Mouse (Mus musculus) right cerebral cortex, postnatal 25 days (tissue): ENCODE results near the gene Hist3h2ba.
A peak's percentile ranks its signal among the peaks of the same experiment; 100 is the strongest.

Source experiments
- DNase-seq: peaks from one replicate; pipeline ENCODE4 v3.0.0; 2022

Hist3h2ba gene

DNA sequence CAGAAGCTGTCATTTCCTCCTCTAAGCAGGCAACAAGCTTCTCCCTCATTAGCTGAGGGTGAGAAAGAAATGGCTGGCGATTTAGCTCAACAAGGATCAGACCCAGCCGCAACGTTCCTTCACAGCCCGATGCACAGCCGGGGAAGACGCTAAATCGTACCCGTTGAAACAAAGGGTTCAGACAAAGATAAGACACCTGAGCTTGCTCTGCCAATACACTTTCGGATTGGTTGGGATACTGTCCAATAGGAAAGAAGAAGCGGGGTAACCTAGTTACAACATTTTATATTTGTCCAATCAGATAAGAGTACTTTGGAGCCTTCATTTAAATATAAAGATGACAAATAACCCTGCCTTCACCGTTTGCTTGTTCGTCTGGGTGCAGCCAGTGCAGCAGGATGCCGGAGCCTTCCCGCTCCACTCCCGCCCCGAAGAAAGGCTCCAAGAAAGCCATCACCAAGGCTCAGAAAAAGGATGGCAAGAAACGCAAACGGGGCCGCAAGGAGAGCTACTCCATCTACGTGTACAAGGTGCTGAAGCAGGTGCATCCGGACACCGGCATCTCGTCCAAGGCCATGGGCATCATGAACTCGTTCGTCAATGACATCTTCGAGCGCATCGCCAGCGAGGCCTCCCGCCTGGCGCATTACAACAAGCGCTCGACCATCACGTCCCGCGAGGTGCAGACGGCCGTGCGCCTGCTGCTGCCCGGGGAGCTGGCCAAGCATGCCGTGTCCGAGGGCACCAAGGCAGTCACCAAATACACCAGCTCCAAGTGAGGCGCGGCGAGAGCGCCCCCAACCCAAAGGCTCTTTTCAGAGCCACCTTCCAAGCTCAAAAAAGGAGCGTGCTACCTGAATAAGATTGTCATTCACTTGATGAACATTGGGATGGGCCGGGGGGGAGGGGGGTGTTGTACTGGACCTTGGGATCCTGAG lies at the start of gene Hist3h2ba:
Gene Hist3h2ba (plus strand): TSS at position 379 of the 938 bp plus-strand sequence.
- DNase-seq = peak; percentile 80

DNA sequence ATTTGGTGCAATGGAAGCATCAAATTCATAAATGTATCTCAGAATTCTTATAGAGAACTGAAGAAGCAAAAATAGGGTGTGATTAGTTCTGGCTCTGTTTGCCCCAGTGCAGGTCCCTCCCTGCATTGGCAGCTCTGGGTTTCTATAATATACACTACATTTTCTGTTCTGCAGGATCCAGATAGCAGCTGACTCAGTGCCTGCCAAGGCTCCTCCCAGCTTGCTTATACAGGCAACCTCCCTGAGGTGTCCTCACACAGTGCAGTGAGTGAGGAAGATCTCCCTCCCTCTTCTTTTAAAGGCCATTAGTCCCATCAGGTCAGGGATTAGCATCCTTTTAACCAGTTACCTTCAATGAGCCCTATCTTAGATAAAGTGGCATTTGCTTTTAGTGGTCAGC lies 47.6 kb upstream of the Hist3h2ba start:
- DNase-seq = no peak

DNA sequence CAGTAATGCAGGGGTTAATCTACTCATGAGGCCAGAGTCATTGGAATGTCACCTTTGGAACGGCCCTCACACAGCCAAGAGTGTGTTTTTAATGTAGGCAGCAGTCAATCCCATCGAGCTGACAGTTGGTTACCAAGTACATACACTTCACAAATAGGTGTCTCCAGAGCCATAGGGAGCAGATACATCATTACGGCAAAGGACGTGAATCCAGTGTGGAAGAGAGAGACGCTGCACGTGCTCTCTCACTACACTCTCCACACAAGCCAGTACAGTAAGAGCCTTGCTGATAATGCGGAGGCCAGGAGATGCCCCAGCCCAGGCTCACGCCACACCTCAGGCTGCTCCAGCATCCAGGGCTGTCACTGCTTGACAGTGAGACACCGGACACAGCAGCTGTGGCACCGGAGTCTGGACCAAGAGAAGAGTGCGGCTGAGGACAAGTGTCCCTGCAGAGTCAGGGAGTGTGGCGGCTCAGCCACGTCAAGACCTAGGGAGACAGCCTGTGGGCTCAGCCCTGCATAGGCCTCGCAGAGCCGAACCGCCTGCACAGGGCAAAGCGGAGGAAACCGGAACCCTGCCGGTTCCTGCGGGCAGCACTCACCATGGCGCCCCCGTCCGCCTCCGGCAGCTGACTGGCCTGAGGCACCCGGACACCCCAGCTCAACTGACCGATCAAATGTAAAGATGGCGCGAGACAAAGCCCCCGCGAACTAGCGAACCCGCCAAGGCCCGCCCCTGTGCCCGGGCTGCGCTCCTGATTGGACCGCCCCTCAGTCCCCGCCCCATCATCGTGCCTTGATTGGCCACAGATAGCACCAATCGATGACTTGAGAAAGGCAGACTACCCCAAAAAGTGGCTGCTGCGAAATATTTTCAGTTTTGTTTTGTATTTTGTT lies 45.0 kb upstream of the Hist3h2ba start, which contains the start of gene Zfp39:
Gene Zfp39 (minus strand): TSS at position 715 of the 899 bp plus-strand sequence.
- DNase-seq = peak; percentile 96

DNA sequence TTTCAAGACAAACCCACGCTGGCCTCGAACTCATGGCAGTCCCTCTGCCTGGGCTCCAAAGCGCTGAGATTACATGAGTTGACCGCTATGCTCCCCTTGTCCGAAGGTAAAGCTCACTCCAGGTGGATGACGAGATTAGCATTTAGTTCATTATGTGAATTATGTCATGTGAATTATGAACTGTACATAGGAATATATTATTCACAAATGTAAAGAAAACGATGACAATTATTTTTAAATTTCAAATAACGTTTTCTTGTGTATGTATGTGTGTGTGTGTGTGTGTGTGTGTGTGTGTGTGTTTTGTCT lies 44.4 kb upstream of the Hist3h2ba start:
- no peak for DNase-seq

DNA sequence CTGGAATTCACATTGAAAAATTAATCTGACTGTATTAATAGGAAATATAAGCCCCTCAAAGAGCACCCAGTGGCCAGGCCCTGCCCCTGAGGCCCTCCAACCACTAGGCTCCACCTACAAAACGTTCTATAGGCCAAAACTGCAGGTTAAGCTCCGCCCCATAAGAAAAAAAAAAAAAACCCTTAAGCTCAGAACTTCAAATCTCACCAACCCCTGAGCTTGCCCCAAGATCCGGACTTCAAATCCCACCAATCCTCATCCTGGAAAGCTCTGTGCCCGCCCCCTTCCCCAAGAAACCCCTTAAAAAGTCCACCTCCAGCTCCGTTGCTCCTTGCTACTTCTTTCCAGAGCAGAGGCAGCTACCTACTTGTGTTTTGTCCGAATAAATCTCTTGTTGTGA lies 43.9 kb upstream of the Hist3h2ba start:
- DNase-seq = no peak

DNA sequence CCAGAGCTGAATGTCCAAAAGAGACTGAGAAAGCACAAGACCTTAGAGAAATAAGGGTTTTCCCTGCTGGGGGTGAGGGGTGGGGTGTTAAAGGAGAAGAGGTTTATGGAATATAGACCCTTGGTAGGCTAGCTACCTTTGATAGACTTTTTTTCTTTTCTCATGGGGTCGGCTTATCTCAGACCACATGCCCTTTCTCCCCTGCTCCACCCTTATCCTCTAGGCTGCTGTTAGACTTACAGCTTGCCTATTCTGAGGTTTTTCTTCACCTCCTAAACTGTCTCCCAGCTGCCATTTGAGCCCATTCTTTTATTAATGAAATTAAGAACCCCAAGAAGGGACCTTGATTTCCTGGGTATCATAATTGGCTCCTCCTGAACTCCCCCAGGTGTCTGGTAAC lies 34.9 kb upstream of the Hist3h2ba start:
- DNase-seq = no peak

DNA sequence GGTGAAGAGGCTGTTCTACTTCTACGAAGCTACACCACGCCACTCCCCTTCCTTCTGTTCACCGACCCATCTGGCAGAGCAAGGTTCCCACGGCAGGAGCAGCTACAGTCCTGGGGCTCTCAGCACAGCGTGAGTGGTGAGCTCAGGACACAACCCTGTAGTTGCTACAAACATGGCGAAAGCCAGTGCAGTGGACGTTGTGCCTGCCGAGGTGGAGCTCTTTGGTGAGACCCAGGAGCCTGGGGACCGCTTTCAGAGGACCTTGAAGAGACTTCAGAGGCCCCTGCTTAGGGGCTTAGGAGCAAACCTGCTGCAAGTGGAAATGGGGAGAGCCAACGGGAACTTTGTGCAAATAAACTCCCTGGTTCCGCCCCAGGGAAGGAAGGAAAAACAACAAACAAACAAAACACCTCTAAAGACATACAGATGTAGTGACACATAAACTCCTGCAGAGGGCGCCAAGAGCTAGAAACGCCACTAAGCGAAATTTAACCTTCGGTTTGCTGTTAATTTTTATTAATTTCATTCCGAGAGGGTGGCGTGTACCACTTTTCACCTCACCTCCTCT lies 34.2 kb upstream of the Hist3h2ba start:
- no peak for DNase-seq

DNA sequence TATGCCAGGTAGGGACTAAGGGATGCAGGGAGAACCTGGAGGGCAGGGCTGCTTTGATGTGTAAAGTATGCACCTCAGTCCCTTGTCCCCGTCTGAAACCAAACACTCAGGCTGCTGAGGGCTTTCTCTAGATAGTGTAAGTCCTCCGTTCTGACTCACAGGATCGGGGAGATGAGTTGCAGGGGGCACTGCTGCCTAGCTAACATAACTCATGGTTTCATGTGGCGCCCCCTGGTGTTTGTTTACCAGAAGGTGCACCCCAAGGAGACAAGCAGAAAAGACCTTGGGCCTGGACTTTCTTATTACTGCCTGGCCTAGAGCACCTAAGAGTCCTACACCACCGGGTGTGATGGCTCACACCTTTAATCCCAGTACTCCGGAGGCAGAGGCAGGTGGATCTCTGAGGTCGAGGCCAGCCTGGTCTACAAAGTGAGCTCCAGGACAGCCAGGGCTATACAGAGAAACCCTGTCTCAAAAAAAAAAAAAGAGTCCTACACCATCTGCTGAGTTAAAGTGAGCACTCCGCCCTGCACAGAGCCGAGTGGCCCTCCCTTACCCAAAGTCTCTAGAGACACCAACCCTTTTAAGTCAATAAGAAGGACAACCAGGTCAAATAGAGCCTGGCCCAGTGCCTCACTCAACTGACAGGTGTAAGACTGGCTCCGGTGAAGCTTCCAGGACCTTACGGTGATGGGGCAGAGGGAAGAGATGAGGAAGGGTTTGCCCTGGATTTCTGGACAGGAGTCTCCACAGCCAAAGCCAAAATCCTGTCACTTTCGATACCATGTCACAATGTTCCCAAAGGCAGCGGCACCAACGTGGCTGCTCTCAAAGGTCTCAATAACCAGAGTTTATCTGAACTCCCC lies 31.6 kb upstream of the Hist3h2ba start:
- DNase-seq = no peak

DNA sequence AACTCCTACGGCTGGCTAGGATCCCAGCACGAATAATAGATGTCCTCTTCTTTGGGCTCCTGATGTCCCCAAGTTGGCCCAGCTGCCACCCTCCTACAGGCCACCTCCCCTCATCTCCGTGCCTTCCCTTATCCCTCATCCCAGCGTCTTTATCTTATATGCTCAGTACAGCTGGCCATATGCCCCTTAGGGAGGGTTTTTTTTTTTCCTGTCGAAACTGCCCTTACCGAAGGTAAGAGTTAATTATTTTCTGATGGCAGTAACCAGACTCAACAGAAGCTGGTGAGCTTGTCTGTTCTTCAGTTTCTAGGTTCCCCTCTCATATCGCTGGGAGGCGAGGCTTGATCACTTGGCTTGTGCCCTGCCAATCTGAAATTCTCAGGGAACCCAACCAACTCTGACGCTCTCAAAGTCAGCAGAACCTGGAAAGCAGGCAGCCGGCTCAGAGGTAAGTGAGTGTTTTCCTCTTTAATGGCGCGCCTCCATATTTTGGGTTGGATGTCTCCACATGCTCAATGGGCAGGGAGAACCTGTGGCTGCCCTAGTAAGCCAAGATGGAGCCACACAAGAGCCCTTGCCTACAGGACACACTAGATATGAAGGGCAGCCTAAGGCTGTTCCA lies 30.9 kb upstream of the Hist3h2ba start, which contains the start of gene Btnl10:
Gene Btnl10 (plus strand): TSS at position 164 of the 622 bp plus-strand sequence.
- DNase-seq = no peak

DNA sequence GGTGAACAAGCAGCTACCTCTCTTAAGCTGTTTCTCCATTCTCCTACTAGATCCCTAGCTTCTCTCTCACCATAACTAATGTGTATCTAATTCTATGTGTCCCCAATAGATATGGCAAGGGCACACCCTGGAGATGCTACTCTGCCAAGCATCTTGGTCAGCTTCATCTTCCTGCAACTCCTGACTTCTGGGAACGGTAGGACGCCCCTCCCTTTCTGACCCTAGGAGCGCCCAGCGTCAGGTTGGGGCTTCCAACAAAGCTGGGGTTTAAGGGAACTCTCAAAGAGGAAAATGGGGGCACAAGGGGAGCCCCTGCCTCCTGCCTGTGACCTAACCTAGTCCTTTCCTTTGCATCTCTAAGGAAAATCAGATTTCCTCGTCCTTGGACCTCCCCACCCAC lies 30.0 kb upstream of the Hist3h2ba start:
- DNase-seq = no peak

DNA sequence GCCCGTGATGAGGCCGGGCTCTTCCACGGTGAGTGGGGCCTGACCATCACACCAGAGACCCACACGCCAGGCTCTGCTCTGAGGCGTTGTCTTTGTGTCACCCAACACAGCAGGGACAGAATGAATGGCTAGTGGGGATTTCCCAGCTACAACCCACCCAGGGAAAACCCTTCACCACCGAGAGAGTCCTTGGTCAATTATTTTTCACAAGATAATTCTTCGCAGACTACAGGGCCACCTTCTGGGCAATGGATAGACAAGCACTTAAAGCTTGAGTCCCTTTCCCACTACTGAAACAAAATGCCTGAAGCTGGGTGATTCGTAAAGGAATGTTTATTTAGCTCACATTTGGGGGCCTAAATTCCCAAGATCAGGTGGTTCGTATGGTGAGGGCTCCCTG lies 26.3 kb upstream of the Hist3h2ba start:
- DNase-seq = no peak

DNA sequence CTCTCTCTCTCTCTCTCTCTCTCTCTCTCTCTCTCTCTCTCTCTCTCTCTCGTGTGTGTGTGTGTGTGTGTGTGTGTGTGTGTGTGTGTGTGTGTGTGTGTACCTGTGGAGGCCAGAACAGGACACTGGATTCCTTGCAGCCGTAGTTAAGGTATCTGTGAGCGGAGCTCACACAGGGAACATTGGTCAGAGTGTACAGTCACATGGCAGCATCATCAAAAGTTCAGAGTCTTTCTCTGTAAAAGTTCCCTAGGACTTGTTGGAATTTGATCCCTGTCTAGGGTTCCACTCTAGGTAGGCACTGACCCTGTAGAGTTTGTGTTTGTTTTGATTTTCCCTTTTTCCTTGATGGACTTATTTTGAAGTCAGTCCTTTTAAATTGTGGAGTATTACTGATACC lies 22.1 kb upstream of the Hist3h2ba start:
- no peak for DNase-seq

DNA sequence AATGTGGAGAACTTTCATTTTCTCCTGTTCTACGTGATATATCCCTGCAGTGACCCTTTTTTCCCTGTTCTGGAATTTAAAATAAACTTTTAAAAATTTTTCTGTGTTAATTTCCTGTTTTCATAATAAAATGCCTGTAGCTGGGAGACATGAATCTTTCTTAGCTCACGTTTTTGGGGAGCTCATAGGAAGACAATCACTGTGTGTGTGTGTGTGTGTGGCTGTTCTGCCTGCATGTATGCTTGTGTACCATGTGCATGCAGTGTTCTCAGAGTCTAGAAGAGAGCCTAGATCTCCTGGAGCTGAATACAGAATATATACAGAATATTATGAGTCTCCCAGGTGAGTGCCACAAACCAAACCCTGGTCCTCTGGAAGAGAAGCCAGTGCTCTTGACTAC lies 21.7 kb upstream of the Hist3h2ba start:
- DNase-seq = no peak

DNA sequence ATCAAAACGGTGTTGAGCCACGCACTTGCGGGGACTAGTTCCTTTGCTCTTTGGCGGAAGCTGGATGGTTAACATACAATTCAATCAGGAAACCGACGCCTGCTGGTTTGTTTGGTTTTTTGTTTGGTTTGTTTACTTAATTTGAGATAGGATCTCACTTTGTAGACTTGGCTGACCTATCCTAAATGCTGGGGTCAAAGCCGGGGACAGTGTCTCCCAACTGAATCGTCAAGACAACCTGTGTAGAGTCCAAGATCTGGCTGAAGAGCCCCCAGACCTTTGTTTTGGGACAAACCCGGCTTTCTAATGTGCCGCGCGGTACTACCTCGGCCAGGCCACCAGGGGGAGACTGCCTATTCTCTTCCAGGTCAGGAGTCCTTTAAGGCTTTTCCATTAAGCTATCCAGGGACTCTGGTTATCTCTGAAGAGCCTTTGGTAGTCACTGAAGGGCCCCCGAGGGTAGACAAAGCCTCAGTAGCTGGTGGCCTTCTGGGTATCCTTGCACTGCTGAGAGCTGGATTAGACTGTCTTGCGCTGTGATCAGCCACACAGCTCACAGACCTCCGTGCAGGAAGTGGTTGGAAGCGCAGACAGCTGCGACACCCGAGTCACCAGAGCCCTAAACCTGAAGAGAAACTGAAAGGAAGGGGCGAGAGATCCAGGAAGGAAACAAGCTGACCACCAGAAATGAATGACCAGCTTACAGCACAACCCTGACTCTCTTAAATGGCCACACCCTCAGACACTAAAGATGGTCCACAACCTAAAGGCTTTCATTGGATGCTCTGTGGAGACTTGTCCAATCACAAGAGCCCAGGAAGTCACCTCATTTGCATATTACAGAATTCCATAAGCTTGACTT lies 20.7 kb upstream of the Hist3h2ba start:
- no peak for DNase-seq

DNA sequence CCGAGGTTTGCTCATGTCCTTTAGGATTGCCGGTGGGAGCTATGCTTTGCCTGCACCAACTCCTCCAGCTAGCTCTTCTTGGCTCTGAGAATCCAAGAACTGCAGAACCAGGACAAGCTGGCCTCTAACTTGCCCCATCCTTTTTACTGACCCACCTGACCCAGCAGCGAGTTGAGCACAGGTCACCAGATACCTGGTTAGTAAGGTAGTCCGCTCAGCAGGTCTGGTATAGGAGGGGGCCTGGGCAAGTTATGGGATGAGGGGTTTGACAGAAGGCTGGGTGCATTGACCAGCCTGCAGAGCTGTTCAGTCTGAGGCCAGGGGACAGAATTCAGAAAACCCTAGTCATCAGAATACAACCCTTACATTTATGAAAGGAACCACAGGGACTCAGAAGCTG lies 19.7 kb upstream of the Hist3h2ba start:
- no peak for DNase-seq

DNA sequence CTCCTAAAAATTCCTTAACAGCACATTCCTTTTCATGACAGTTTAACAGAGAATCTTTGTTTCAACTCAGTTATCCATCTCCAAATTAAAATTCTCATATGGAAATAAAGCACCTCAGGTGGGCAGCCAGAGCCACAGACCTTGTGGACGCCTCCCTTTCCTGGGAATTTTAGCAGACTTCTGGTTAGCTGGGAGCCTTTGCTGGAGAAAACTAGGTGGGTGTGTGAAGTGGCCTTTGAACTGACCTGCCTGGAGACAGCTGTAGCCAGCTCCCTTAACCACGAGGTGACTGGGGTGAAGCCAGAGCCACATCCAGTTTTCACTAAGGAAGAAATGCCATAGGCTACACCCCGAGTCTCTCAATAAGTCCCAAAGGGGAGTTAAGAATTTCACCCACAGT lies 19.1 kb upstream of the Hist3h2ba start:
- no peak for DNase-seq

DNA sequence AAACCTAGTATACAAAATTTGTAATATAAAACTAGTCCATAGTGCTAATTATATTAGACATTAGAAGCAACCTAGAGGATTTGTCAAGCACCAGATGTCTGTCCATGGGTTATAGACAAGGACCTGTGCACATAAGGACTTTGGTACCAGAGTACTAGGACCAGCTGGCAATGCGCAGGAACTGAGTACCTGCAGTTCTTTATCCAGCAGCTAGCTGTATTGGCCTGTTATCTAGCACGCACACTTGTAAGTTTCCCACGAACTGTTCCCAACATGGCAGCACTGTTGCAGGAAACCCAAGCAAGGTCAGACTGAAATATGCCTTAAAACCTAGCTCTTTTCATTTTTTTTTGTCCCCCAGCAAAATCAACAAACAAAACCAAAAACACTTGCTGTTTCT lies 18.5 kb upstream of the Hist3h2ba start:
- DNase-seq = no peak

DNA sequence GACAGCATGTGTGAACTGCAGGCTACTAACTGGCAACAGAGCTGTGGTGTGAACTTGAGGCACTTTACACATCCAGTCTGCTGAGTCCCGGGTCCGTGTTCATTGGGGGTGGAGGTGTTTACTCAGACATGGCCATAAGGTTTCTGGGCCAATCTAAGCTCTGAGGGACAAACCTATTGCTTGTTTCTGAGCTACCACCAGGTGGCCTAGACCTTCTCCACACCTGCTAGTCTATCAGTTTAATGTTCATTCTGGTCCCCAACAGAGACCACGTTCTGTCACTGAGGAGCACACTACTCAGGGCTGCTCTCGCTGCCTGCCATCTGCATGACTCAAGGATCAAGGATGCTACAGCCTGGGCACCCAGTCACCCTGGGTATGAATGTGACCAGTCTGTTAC lies 17.1 kb upstream of the Hist3h2ba start:
- DNase-seq = no peak

DNA sequence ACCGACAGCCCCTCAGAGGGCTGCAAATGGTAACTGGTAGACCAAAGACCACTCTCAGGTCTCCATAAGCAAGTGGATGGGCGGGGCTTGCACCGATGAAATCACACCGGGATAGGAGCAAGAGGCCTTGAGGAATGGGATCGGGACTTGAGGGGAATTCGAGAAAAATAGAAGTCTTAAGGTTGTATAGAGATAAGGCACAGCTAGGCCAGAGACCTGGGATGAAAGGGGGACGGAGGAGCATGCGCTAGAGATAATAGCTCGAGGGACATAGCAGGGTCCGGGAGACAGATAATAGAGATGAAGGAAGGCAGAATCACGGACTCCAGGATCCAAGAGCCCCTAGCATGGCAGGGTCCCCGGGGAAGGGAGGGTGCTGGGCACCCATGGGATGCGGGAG lies 10.8 kb upstream of the Hist3h2ba start:
- DNase-seq = no peak

DNA sequence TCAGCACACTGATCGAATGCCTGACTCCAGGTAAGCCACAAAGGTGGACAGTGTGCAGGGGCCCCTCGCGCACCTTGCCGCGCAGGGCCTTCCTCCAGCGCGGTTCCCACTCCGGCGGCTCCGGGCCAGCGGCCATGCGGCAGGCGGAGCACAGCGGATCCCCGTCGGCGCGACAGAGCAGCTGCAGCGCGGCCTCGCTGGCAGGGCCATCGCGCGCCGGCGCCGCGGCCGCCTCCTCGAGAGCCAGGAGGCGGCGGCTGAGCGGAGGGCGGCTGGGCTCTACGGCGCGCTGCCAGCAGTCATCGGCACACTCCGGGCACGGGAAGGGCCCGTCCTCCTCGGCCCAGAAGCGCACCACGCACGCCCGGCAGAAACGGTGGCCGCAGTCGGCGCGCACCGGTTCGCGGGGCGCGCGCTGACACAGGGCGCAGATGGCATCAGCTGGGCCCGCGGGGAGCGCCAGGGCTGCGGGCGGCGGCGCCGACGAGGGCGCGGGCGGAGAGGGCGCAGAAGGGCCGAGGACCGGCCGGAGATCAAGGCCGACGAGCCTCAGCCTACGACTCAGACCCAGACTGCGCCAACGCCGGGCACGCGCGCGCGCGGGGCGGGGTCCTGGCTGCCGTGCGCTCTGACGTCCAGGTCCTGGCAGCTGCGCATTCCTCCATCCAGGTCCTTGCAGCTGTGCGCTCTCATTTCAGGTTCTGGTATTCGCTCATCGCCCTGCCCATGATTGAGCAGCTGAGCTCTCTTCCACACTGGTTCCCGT lies 10.2 kb upstream of the Hist3h2ba start, which contains the start of gene Rnf187:
Gene Rnf187 (minus strand): TSS at position 595 of the 766 bp plus-strand sequence.
- peak; percentile 92 for DNase-seq
